Mouse (Mus musculus): ENCODE measurements around the gene Tmem117.

The Tmem117 gene

DNA sequence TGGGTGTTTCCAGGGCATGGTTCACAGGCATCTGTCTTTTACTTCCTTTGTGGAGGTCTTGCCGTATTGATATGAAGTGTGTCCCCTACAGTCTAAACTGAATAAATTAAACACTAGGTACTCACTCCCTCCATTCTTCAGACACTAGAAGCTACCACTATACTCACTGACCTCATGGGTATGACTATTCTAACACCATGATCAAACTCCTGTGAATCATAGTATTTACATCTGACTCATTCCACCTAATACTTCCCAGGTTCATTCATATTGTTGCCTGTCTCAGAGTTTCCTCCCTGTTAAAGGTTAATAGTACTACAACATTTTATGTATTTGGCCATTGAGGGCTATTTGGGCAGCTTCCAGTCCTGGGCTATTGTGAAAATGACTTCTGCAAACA is 274.2 kb downstream of the Tmem117 start:
- no peak for DNase-seq

DNA sequence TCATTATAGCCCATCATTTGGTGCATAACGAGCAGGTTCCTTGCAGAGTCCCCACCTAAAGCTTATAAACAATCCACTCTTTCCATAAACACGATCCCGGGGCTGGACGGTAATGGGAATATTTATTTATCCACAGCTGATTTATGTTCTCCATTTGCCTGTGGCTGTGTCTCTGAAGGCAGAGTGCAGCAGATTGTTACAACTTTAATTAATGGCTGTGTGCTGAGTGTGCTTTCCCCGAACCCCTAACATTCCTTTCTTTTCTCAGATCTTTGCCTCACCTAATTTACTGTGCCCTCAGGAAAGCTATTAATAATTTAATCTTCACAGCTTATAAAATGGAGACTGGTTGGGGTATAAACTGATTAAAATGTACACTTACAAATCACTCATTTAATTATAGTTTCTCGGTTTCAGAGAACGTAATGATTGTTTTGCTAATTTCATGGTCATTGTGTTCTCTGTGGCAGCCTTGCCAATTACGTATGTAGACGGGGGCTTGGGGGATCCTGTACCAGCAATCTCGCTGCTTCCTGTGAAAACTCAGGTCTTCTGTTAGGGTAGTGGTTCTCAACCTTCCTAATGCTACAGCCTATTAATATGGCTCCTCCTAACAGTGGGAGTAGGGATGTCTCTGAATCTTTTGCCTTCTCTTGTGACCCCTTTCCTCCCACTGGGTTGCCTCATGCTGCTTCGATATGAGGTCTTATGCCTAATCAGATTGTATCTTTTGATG is 275.8 kb downstream of the Tmem117 start:
- DNase-seq: no peak

GRCm38 (mm10) chr15:94921672-94922071 is 292.6 kb downstream of the Tmem117 start:
- DNase-seq: no peak

DNA sequence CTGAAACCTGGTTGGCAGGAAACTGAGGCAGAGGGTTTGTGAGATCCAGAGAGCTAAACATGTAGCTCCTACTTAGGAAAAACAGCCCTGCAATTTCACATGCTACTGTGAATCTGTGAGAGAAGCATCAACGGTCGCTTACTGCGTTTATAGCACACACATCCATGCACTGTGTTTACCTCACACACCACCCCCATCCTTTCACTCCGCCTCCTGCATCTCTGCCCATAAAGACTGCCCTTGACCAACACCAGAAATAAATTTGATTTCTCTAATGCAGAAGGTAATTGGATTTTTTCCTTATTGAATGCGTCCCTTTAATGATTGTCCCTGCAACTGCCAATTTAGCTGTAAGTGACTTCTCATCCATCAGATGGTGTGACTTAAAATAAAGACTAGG is 299.0 kb downstream of the Tmem117 start:
- DNase-seq: no peak

DNA sequence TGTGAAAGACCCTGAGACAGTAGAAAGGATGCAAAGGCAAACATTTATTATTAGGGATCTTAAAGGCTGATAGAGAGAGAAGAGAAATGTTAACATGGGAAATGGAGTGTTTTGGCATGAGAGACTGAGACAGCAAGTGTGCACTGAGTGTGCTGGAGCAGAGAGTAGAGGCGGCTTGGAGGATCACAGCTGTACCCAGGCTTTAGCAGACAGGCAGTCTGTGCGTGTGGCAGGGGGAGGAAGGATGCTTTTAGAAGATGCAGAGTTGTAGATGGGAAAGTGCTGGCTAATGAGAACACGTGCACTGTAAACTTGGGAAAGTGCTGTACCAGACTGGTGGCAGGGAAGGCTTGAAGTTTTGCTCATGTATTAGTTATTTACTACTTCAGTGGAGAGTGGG is 301.7 kb downstream of the Tmem117 start:
- no peak for DNase-seq

DNA sequence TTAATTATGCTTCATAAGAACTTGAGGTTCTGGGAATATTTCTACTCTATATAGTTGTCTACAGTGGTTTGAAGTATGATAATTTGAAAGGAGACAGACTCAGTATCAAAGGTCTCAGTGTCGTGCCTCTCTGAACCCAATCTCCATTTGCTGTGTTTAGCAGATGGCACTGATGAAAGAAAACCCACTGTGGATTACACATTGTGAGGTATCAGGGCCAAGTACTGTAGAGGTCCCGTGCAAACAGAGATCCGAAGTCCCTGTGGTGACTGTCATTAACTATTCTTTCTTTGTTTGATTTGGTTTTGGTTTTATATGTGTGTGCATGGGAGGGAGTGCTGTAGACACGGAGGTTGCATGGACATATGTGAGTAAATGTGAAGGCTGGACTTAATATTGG is 304.0 kb downstream of the Tmem117 start:
- no peak for DNase-seq

DNA sequence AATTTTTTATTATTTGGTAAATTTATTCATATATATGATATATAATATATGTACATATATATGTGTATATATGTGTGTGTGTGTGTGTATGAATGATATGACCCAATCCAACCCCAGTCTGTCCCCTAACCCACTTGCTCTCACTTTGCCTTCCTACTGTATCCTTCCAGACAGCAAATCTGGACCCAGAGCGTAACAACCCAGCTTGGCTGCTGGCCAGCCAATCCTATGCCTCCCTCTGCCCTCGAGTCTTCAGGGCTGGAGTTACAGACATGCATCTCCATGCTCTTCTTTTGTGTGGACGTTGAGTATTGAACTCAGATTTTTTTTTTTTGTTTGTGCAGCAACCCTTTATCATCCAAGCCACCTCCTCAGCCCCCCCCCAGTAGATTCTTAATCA is 304.4 kb downstream of the Tmem117 start:
- DNase-seq: no peak

- DNase-seq: no peak
These were observed 312.9 kb downstream of the Tmem117 start for GRCm38 (mm10) chr15:94941954-94942353.

- DNase-seq: no peak
These were observed 313.4 kb downstream of the Tmem117 start for GRCm38 (mm10) chr15:94942465-94942864.

DNA sequence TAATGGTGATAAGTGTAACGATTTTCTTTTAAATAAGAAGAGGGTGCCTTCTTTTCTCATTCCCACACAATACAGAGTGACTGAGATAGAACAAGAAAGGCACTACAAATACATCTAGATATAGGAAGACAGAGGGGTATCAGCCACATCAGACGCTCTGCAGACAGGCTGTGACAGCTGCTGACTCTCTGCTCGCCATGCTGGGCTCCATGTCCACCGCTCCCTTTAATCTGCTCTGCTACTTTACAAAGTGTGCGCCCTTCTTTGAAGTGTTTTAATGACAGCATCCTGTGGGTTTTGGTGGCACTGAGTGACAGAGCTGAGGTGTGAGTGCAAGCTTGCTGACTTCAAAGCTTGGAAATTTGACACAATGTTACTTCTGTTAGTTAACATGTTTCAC is 314.9 kb downstream of the Tmem117 start:
- no peak for DNase-seq

DNA sequence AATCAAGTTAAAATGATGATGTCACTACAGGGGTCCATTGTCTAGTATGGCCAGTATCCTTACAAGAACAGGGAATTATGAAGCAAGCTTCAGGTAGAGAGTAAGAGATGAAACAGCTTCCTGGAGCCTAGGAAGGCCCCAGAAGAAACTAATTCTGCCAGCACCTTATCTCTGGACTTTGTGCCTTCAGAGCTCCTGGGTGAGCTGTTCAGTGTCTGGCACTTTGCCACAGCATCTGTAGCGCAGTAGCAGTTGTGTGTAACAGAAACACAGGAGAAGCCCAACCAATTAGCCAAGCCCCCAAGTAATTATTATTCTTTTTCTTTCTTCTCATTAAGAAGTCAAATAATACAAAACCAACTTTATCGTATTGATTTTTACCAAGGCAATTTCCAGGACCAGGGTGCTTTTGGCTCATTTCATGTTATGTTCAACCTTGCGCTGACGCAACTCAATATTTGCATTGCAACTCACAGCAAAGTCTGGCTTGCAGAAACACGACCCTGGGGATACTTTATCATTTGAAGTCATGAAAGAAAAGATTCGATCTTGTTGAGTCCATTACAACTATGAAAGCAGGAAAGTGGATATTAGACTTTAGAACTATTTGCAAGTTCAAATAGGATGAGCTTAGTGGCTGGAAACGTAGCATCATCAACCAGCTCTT is 322.5 kb downstream of the Tmem117 start:
- no peak for DNase-seq

DNA sequence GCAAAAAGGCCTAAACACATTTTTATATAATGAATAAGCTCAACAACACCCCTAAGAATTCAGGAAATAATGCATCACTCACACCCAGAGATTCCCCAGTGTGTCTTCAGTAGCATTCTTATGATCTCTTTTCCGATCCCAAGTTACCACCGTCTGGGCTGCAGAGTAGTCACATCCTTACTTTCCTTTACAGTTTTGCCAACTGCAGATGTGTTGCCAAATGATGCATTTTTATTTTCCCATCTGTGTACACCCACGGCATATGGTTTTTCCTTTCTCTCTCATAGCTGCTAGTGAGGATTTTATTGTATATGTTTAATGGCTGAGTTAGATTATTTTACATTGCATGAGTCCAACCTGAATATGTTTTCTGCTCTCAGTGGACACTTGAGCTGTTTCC is 327.7 kb downstream of the Tmem117 start:
- DNase-seq: no peak

GRCm38 (mm10) chr15:94957202-94957601 is 328.2 kb downstream of the Tmem117 start:
- DNase-seq: no peak

GRCm38 (mm10) chr15:94967004-94967403 is 338.0 kb downstream of the Tmem117 start:
- DNase-seq: no peak

DNA sequence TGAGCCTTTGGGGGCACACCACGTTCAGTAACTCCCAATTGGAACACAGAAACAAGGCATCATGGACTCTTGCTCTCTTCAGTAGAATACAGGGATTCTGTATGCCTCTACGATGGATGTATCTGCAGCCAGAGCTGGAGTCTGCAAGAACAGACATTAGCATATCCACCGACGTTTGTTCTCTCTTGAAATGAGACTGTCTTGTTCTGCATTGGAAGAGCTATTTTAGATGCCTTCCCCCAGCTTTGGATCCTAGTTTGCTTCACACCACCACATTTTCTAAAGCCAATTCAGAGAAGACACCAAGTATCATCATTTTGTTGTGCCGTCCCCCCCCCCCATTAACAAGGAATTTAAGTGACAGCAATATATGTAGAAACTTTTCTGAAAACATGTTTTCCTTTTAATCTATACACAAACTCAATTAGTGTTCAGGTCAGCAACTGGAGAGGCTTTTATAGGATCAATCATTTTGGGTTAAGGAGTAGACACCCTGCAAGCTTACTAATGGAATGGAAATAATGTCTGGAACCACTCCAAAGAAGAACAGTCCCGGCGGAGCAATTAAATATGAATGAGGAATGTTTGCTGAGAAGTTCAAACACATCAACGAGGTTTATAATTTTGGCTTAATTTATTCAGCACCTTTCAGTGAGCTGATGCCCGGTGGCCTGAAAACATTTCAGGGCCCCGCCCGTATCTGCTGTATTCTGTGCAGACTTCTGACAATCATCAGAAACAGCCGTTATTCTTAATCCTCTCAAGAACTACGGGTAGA is 339.6 kb downstream of the Tmem117 start:
- DNase-seq: no peak

GRCm38 (mm10) chr15:94981798-94982197 is 352.8 kb downstream of the Tmem117 start:
- DNase-seq: no peak

DNA sequence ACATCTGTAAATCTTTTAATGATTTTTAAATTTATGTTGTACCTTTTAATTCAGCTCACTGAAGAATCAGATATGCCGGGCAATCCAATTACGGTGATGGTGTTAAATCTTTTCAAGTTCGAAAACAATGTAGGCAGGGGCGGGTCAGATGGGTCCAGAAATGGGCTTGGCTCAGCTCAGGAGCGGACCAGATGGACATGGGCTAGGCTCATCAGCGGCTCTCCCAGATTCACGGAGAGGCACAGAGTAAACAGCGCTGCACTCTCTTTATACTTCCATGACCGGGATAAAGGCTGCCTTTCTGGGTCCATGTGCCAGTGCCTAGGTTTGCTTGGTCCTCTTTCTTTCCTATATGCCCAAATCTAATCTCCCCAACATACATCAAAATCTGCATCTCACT is 366.3 kb downstream of the Tmem117 start:
- DNase-seq: no peak

- DNase-seq: no peak
These were observed 376.2 kb downstream of the Tmem117 start for GRCm38 (mm10) chr15:95005121-95005824.

DNA sequence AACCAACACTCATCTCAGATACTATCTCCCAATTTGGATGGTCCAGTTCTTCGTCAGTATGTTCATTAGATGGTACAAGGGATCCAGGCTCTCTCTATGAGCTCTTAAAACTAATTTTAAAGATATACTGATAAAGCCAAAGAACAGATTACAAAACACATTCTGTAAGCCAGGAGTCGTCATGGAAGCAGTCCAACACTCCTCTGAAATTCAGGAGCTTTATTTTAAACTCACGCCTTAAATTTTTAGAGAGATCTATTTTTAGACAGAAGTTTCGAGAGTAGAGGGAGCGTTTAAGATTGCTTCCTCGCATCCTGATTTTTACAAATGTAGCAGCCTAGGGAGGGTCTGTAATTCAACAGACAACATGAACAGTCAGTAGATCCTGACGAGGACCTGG is 393.2 kb downstream of the Tmem117 start:
- no peak for DNase-seq

GRCm38 (mm10) chr15:95024401-95024800 is 395.4 kb downstream of the Tmem117 start:
- no peak for DNase-seq

DNA sequence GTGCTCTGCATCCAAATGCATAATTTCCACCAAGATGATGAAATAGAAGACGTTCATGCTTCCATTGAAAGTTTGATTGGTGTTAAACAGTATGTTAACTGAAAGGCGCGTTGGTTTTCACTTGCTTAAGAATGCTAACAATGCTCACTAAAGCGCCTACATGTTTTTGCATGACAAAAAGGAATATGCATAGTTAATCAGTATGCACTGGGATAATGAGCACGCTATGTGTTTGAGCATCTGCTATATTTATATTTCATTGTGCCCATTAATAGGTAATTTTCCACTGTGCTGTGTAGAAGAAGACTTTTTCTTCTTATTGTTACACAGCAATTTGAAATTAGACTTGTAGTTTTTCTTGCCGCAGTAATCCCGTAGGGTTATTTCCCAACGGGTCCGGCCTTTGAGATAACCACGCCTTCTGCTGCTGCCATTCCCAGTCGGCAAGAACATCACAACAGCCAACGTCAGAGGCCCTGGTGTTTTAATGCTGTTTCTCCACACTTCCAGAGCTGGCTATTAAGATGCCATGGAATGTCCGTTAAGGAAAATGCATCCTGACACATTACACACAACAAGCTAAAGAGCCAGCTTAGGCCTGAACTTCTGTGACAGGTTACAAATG is 399.9 kb downstream of the Tmem117 start:
- no peak for DNase-seq

GRCm38 (mm10) chr15:95029487-95029875 is 400.4 kb downstream of the Tmem117 start:
- no peak for DNase-seq

DNA sequence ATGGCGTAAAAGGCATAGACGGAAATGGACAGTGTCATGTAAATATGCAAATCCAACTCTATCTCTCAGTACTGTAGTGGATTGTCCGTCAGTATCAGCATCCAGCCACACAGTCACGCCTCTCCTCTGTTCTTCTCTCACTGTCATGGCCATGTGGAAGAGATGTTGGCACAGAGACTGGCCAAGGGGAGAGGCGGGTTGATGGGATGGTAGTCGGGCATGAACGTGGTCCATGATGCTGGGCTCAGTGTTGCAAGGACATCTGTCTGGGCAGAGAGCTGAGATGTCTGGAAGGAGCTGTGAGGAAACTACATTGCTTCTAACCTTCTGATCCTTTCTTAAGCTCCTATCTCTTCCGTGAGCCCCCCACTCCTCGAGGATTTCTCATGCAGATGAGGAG is 413.4 kb downstream of the Tmem117 start:
- DNase-seq: no peak
